Mouse (Mus musculus): ENCODE measurements around the gene Ntsr2. TPM values are rescaled to one million over a fixed set of nuclear protein-coding genes. Genes with fewer than 3 reads are reported as not detected.
"Not testable (repeated sequence)": the region's sequence is repeated elsewhere in the genome, so short reads cannot be mapped to it uniquely, and the experiment has no call there.

Gene Ntsr2
- total RNA-seq, 1 experiment from 2014 or later, result not detected

DNA sequence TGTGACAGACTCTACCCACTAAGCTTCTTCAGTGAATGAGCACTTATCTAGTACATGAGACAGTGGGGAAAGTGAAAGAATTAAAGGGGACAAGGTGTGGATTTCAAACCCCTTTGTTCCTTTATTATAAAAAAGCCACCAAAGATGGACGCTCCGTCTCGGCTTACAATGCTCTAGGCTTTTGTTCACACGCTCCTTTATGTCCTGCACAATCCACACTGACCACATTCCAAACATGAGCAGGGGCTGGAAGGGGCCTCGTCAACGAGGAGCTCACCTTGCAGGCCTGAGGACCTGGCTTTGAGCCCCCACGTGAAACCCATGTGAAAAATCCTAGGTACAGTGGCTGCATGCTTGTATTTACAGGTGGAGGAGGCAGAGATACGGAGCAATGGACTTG, 8.5 kb upstream of the Ntsr2 start:
- ATAC-seq (replicated peaks; ENCODE audit: insufficient number of reproducible peaks, low FRiP score, low TSS enrichment, poor library complexity, severe bottlenecking), result no peak

DNA sequence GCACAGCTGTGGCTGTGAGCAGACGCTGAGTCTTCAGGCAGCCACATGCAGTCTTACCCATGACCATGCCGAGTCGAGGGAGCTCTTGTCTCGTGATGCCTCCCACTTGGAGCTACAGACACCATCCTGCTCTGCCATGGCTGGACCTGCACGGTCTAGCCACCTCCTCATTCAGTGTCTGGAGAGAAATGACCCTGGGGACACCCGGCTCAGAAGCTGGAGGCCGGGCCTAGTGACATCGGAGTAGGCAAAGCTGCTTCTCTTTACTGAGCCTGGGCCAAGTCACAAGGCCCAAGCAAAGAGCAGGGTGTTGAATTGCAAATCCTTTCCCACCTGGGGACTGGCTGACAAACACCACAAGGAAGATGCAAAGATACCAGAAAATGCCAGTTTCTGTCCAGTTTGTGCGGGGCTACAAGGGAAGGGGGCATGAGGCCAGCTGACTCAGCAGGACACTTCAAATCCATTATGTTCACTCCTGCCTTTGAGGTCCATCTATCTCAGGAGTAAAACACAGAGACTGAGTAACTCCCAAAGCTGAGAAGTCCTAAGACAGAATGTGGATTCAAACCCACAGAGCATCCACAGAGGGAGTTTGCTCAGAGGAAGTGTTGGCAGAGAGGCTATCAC, 6.3 kb upstream of the Ntsr2 start:
- no peak for ATAC-seq (replicated peaks; ENCODE audit: insufficient number of reproducible peaks, low FRiP score, low TSS enrichment, poor library complexity, severe bottlenecking)

DNA sequence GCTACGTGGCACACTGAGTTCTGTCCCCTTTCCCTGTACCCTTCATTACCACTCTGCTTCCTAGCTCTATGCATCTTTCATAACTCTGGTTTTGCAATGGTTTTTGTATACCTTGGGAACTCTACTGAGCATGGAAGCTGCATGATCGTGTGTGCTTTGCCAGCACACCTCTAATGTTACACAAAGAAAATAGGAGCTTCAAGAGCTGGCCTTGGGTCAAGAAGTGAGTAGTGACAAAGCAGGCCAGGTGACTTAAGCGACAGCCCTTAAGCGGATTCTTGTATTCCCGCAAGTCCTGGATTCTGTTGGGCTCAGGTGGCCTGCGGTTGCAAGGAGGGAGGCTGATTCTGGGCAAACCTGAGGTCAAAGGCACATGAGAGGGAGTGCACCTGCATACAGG, 4.9 kb upstream of the Ntsr2 start:
- ATAC-seq (replicated peaks; ENCODE audit: insufficient number of reproducible peaks, low FRiP score, low TSS enrichment, poor library complexity, severe bottlenecking), result no peak

DNA sequence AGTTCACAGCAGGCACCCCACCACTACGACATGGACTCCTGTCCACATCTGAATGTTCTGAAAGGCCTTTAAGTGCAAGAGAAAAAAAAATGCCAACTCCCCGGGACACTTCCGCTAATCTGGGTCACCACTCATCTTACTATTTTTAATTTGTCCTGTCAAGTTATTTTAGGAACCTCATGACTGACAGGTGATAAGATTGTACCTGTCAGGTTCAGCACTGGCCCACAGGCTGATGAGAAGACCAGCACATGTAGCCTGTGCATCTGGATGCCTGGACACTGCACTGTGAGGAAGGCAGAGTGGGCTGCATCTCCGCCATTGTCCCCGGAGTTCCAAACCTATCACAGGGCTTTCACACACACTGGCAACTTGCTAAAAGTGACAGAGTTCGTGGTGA, 3.4 kb upstream of the Ntsr2 start:
- ATAC-seq (replicated peaks; ENCODE audit: insufficient number of reproducible peaks, low FRiP score, low TSS enrichment, poor library complexity, severe bottlenecking), result no peak

DNA sequence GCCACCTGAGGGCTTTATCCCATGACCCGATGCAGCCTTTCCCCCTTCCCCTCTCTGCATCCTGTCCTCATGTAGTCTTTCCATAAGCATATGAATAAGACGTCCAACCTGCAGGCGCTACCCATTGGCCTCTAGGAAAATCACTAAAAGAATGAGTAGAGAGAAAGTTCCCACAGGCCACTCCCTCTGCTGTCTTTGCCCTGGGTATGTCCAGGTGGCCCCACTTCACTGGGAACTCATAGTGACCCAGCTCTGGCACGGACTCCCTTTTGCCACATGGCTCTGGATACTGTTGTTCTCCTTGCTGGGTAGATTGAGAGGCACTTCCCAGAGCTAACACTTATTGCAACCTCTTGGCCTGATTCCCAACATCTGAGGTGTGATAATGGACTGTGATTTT, 2.4 kb downstream of the Ntsr2 start:
- ATAC-seq (replicated peaks; ENCODE audit: insufficient number of reproducible peaks, low FRiP score, low TSS enrichment, poor library complexity, severe bottlenecking), result no peak

GRCm38 (mm10) chr12:16656906-16657875, 4.0 kb downstream of the Ntsr2 start:
- no peak for ATAC-seq (replicated peaks; ENCODE audit: insufficient number of reproducible peaks, low FRiP score, low TSS enrichment, poor library complexity, severe bottlenecking)

- ATAC-seq (replicated peaks; ENCODE audit: insufficient number of reproducible peaks, low FRiP score, low TSS enrichment, poor library complexity, severe bottlenecking), result no peak
These were observed 8.3 kb downstream of the Ntsr2 start for GRCm38 (mm10) chr12:16661459-16661858.

GRCm38 (mm10) chr12:16661936-16662335, 8.8 kb downstream of the Ntsr2 start:
- no peak for ATAC-seq (replicated peaks; ENCODE audit: insufficient number of reproducible peaks, low FRiP score, low TSS enrichment, poor library complexity, severe bottlenecking)

DNA sequence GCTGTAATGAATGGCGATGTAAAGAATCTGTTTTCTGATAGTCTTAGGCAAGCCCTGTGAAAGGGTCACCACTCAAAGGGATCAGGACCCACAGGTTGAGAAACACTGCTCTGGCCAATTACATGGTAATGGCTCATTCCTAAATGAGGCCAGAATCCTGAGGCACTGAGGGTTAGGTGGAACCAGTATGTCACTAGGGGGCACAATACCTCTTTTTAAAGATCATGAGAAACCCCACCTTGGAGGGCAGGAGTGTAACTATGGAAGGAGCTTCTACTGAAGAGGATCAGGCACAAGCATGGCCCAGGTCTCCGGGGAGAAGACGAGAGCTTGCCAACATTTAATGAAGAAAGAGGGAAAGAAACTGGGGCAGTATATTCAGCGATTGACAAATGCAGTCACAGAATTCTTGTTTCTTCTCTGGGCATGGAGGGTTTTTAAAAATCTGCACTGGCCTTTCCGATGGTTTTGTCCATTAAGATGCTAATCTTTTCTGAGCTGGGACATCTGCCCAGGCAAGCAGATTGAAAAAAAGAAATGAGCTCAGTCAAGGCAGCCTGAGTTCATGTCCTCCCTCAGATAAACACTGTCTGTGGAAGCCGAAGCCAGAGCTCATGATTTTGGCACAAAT, 9.9 kb downstream of the Ntsr2 start:
- no peak for ATAC-seq (replicated peaks; ENCODE audit: insufficient number of reproducible peaks, low FRiP score, low TSS enrichment, poor library complexity, severe bottlenecking)

DNA sequence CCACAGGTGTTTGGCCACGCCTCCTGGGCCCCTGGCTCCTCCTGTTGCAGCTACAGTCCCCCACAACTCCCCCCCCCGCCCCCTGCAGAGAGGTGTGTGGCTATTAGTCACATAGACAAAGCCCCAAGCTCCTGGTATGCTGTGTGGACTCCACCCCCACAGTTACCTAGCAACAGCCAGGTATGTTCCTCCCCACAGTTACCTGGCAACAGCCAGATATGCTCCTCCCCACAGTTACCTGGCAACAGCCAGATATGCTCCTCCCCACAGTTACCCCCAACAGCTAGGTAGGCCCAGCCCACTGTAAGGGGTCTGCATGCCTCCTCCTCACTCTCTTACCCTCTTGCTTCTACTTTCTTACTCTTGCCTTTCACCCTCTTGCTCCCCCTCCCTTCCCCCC, 11.8 kb downstream of the Ntsr2 start:
- ATAC-seq (replicated peaks; ENCODE audit: insufficient number of reproducible peaks, low FRiP score, low TSS enrichment, poor library complexity, severe bottlenecking), result no peak

DNA sequence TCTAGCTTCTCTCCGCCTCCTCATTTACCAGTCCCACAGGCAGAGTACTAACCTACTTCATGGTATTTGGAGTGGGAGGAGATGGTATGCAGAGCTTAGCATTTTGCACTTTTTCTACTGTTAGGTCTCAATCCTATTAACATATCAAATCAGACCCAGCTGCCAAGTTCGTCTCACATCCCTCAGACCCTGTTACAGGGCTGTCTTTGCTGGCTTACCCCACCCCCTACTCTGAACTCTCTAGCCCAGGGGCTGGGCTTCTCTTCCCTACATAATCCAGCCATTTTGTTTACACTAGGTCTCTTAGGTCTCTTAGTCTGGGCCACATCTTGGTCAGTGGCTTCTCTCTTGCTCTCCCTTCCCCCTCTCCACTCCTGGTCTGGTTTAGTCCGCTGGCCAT, 16.0 kb downstream of the Ntsr2 start:
- no peak for ATAC-seq (replicated peaks; ENCODE audit: insufficient number of reproducible peaks, low FRiP score, low TSS enrichment, poor library complexity, severe bottlenecking)

DNA sequence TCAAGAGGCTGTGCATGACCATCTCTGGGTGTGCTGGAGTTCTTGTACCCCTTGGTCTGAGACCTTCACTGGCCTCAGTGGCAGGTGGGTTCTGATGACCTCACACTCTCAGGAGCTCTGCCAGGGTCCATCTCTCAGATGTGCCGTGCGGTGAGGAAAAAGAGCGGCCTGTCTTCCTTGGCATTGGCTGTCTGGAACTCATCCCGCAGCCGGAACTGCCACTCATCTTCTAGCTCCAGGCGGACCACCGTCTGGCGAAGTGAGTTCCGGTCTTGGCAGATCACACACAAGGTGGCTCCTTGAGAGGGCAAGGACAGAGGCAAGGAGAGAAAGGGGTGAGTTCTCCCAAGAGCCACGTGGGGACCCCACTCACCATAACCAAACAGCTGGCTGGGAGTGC, 19.1 kb downstream of the Ntsr2 start:
- no peak for ATAC-seq (replicated peaks; ENCODE audit: insufficient number of reproducible peaks, low FRiP score, low TSS enrichment, poor library complexity, severe bottlenecking)

GRCm38 (mm10) chr12:16690631-16691030, 37.4 kb downstream of the Ntsr2 start:
- ATAC-seq (replicated peaks; ENCODE audit: insufficient number of reproducible peaks, low FRiP score, low TSS enrichment, poor library complexity, severe bottlenecking), result no peak

- ATAC-seq (replicated peaks; ENCODE audit: insufficient number of reproducible peaks, low FRiP score, low TSS enrichment, poor library complexity, severe bottlenecking), result no peak
These were observed 41.6 kb downstream of the Ntsr2 start for GRCm38 (mm10) chr12:16694783-16695182.

GRCm38 (mm10) chr12:16695252-16695651, 42.1 kb downstream of the Ntsr2 start:
- ATAC-seq (replicated peaks; ENCODE audit: insufficient number of reproducible peaks, low FRiP score, low TSS enrichment, poor library complexity, severe bottlenecking), result not testable (repeated sequence)

DNA sequence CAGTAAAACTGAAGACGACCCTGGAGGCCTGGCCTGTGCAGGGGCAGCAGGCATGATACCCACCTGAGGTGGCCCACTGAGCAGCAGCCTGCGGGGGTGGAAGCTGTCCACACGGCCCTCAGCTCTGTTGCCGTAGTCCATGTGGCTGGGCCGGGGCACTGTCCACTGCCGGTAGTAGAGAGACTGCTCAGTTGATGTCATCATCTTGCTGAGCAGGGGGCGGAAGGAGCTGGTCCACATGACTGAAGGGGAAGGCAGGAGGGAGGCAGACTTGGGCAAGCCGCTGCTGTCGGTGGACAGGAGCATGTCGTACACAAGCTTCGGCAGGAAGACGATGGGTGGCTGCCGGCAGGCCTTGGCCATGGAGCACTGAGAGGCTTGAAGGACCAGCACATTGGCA, 43.0 kb downstream of the Ntsr2 start:
- no peak for ATAC-seq (replicated peaks; ENCODE audit: insufficient number of reproducible peaks, low FRiP score, low TSS enrichment, poor library complexity, severe bottlenecking)

DNA sequence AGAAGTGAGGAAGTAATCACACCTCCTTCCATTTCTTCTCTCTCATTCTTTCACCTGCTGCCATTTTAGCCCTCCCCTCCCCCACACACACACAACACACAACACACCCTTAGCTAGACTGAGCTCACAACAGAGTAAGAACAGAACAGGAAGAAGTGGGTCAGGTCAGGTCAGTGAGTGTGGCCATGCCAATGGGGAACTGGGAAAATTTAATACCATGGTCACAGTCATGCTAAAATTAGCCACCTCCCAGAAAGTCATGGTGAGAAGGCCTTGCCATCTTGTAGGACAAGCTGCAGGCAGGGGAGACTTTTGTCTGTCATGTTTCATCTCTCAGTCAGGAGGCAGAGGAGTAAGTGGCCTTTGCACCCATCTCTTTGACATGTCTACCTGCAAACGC, 45.5 kb downstream of the Ntsr2 start:
- ATAC-seq (replicated peaks; ENCODE audit: insufficient number of reproducible peaks, low FRiP score, low TSS enrichment, poor library complexity, severe bottlenecking), result no peak

Data from monocyte, adult 5-6 weeks (primary cell).